Mouse (Mus musculus): ENCODE results near the gene Sh3rf1. TPM values are rescaled to one million over a fixed set of nuclear protein-coding genes. Genes with fewer than 3 reads are reported as not detected.

Gene Sh3rf1
- polyA plus RNA-seq, 1 experiment, result 2.1 TPM

DNA sequence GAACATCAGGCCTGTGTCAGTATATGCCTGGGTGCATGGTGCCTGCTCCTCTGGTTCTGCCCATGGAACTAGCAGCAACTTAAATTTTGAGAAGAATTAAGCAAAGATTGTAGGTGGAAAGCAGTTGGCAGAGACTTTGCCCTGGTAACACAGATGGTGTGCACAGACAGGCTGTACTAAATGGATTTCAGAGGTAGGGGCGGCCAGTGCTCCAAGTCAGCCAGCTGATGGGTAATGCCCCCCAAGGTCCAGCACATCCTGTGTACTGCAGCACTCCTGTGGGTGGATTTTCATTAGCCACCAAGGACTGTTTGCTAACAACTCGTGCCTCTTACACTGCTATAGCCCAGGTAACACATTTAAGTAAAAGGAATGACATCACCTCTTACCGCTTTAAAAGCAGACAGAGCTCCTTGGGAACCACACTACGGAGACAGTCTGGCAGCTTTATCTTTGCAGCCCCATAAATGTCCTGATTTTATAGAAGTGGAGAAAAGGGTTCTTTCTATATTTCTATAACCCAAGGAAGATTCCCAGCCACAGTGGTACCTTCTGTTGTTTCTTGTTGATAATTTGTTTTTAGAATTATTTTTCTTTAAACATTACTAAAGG, 82.9 kb downstream of the Sh3rf1 start:
- H3K4me1 ChIP-seq (ENCODE audit: control insufficient read depth, insufficient read depth, insufficient read length, low read length), result peaks cover 3% of the 10 kb centered on the region; the same call in 1 of the 2 replicates
- H3K27ac ChIP-seq (replicated peaks; ENCODE audit: low read depth, low read length), result no peak overlapping the region
- H3K4me3 ChIP-seq (ENCODE audit: insufficient read depth, low read depth, low read length), result no peak overlapping the region

DNA sequence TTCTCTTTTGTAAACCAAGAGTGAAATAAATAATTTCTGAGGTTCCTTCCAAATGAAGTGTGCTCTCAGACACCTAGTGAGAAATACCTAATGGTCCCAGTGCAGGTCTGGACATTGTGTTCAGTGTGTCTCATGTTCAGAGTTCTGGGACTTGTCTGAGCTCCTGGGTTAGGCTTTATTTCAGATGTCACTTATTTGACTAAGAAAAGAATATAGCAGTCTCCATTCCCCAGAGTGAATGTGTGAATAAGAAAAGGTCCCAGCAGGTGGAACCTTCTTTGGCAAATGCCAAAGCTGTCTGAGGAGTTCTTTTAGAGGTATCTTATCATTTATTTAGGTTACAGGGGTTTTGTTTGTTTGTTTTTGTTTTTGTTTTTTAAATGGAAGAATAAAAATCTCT, 85.2 kb downstream of the Sh3rf1 start:
- Histone ChIP-seq H3K4me1 (ENCODE audit: control insufficient read depth, insufficient read depth, insufficient read length, low read length) (peaks cover 15% of the 10 kb centered on the region), H3K27ac (replicated peaks; ENCODE audit: low read depth, low read length) (no peak overlapping the region), H3K4me3 (ENCODE audit: insufficient read depth, low read depth, low read length) (no peak overlapping the region)

DNA sequence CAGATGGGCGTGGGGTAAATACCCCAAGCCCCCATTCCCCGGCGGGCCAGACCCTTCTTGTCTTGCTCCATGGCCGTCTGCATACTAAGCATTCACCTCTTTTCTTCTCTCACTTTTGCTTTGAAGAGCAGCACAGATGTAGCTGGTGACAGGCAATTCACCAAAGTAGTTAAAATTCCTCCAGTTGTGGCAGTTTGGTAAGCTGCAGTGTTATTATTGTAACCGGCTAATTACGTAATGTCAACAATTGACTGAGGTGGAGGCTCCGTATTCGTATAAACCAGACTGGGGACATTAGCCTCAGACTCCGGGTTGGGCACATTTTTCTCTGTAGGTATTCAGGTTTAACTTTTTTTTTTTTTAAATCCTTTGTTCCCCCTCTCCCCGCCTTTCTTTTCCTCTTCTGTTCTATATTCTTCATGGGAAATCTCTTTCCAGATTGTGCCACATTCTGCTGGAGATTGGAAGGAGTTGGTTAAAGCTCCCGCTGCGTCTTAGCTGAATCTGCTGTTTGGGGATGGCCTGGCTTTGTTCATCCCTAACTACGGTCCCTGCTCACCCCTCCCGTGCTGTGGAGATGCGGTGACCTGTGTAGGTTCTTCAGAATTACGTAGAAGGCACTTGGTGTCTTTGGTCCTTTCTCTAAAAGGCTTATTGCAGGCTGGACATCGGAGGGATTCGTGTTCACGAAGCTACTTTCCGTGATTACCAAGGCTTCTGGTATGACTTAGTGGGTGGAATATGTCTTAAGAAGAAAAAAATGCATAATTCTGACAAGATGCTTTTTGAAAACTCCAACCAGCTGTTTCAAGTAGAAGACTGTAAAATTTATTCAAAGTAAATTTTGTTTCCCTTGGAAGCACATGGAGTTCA, 86.1 kb downstream of the Sh3rf1 start:
- H3K27ac ChIP-seq (replicated peaks; ENCODE audit: low read depth, low read length), result no peak overlapping the region
- no peak overlapping the region for H3K4me3 ChIP-seq (ENCODE audit: insufficient read depth, low read depth, low read length)

DNA sequence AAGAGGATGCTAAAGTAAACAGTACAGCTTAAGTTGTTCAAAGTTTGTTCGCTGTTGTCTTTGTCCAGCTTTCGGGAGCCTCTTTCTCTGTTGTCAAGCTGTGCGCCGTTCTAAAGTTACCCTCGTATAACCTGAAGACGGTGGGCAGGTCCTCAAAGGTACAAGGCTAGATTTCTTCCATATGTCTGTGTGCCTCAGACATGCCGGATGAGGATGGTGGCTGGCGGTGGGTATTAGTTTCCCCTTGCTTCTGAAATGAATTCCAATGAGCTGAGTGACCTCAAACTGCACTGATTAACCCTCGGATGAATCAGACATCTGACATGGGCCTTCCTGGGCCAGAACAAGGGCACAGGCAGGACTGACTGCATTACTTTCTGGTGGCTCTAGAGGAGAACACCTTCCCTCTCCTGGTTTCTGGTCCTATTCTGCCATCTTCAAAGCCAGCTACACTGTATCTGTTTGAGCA, 86.8 kb downstream of the Sh3rf1 start:
- Histone ChIP-seq H3K4me3 (ENCODE audit: insufficient read depth, low read depth, low read length) (no peak overlapping the region), H3K4me1 (ENCODE audit: control insufficient read depth, insufficient read depth, insufficient read length, low read length) (peaks cover 16% of the 10 kb centered on the region), H3K27ac (replicated peaks; ENCODE audit: low read depth, low read length) (no peak overlapping the region)

More for the DNA sequence above, 86.1 kb downstream of the Sh3rf1 start:
- H3K4me1 ChIP-seq (ENCODE audit: control insufficient read depth, insufficient read depth, insufficient read length, low read length), result peaks cover 17% of the 10 kb centered on the region

DNA sequence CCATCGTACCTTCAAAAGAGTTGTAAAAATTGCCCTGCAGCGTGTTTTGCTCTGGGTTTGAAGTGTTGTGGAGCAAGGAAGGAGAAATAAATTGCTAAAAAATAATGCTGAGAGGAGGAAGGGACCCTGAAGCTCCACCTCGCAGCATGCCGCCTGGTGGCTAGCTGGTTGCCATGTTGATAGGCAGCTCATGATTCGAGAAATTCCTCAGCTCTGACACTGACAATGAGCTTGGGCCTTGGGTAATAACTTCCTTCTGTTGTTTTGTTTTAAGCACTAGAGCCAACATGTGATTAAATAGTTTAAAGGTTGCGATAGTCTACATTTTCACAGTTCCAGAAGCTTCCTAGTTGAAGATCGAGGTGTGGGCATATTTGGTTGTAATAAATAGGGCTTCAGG, 89.3 kb downstream of the Sh3rf1 start:
- Histone ChIP-seq H3K27ac (replicated peaks; ENCODE audit: low read depth, low read length) (peak overlapping the region; percentile 96), H3K4me3 (ENCODE audit: insufficient read depth, low read depth, low read length) (no peak overlapping the region), H3K4me1 (ENCODE audit: control insufficient read depth, insufficient read depth, insufficient read length, low read length) (peaks cover 22% of the 10 kb centered on the region)

DNA sequence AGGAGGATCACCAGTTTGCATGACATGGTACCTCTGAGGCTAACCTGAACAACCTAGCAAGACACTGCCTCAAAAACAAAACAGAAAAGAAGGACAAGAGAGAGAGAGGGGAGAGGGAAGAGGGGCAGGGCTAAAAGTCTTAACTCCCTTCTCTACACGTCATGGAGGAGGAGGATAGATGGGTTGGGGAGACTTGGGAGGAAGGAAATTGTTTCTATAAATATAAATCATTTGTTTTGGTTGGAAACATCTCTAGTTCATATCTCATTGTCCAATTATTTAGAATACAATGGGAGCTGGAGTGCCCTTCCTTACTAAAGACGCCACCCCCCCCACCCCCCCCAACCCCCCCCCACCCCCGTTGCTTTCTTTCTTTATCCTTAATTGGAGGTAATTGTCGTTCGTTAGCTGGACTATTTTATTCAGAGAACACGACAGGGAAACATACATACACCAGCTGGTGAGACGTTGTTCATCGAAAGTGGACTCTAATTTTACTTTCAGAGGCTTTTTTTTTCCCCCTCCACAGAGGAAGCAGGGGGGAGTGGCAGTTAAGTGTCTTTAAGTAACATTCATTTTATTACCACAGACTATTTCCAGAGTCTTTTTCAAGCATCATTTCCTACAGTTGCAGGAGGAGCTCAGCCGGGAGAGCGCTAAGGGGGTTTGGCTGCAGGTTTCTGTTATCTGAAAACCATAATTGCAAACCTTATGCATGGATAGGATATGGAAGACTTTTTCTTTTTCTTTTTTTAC, 92.5 kb downstream of the Sh3rf1 start:
- H3K4me1 ChIP-seq (ENCODE audit: control insufficient read depth, insufficient read depth, insufficient read length, low read length), result peaks cover 22% of the 10 kb centered on the region
- H3K27ac ChIP-seq (replicated peaks; ENCODE audit: low read depth, low read length), result peak overlapping the region; percentile 99
- H3K4me3 ChIP-seq (ENCODE audit: insufficient read depth, low read depth, low read length), result peak overlapping the region; percentile 36; the same call in 1 of the 2 replicates

DNA sequence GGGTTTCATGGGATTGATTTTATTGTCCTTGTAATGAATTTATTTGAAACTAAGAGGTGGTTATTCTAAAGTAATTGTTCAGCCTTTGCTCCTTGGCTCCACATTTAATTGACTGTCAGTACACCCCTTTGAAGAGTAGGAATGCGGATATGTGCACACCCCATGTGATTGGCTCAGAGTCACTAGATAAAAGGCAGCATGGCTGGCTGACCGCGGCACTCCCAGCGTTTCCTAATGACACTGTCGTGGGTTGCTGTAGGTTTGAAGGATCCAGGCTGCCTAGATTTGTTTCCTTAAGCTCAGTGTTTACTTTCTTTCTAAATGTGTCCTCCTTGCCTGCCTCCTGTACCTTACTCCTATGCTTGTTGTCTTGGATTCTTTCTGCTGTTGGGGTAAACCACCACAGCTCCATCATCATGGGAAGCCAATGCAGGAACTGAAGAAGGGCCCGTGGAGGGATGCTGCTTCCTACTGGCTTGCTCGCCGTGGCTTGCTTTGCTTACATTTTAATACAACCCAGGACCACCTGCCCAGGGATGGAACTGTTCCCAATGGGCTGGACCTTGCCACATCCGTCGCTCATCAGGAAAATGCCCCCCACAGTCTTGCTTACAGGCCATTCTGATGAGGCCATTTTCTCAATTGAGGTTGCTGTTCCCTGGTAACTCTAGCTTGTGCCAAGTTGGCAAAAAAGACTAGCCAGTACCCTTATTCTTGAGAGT, 93.3 kb downstream of the Sh3rf1 start:
- Histone ChIP-seq H3K4me3 (ENCODE audit: insufficient read depth, low read depth, low read length) (no peak overlapping the region; the same call in 1 of the 2 replicates), H3K27ac (replicated peaks; ENCODE audit: low read depth, low read length) (peak overlapping the region; percentile 95), H3K4me1 (ENCODE audit: control insufficient read depth, insufficient read depth, insufficient read length, low read length) (peaks cover 22% of the 10 kb centered on the region)

DNA sequence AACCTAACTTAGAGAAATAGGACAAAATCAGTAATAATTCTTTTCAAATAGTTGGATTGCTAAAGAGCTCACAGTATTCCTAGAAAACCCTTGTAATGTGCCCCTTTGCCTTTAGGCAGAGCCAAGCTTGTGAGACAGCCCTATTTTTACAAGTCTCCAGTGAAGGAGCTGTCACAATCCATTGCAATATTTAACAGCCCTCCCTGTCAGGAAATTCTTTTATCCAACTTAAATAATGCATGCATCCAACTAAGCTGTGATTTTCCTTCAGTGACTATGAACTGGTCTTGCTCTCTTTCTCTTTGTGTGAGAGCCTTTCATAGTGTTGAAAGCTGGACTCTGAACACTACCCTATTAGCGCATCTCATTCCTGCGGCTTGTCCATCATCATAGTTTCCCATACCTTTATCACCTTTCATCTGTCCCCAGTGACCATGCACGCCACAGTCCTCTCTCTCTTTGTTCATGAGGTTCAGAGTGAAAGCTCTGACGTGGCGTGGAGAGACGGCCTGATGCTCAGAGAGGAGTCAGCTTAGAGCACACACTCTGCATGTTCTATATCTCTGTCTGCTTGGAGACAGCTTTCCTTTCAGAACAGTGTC, 94.0 kb downstream of the Sh3rf1 start:
- Histone ChIP-seq H3K27ac (replicated peaks; ENCODE audit: low read depth, low read length) (peak overlapping the region; percentile 95; the same call in 1 of the 2 replicates), H3K4me1 (ENCODE audit: control insufficient read depth, insufficient read depth, insufficient read length, low read length) (peaks cover 16% of the 10 kb centered on the region), H3K4me3 (ENCODE audit: insufficient read depth, low read depth, low read length) (no peak overlapping the region)

DNA sequence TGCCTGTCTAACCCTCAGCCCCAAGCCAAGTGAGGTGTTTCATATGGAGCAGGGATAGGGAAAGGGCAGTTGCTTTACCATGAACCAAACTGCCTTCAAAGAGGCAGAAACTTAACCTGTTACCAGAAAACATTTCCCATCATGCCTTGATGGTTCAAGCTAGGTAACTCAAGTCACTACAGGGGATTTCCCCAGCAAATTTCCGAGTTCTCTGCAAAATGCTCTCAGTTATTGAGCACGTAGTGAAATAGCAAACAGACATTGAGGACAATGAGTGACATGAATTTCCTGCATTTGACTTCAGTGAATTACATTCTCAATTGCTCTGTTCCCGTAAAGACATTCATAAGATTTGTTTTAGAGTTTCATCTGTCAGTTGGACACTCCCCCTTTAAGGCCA, 97.5 kb downstream of the Sh3rf1 start:
- no peak overlapping the region for H3K27ac ChIP-seq (replicated peaks; ENCODE audit: low read depth, low read length)
- no peak overlapping the region for H3K4me3 ChIP-seq (ENCODE audit: insufficient read depth, low read depth, low read length)
- peaks cover 2% of the 10 kb centered on the region; the same call in 1 of the 2 replicates for H3K4me1 ChIP-seq (ENCODE audit: control insufficient read depth, insufficient read depth, insufficient read length, low read length)

DNA sequence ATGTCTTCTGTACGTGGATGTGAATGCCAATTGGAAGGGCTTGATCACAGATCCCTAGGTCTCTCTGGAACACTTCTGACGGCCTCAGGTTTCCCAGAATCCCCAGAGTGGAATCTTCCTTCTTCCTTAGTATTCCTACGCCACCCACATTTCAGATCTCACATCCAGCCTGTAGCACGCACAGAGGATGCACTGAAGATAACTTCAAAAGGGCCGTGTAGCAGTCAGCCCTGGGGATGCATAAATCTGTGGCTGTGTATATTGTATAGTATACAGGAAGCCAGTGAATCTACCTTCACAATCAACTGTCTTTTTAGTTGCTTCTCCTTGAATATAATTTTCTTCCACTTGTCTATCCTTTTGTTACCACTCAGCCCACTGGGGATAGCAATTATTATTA, 98.1 kb downstream of the Sh3rf1 start:
- no peak overlapping the region for H3K27ac ChIP-seq (replicated peaks; ENCODE audit: low read depth, low read length)
- peaks cover 2% of the 10 kb centered on the region; the same call in 1 of the 2 replicates for H3K4me1 ChIP-seq (ENCODE audit: control insufficient read depth, insufficient read depth, insufficient read length, low read length)
- H3K4me3 ChIP-seq (ENCODE audit: insufficient read depth, low read depth, low read length), result no peak overlapping the region

DNA sequence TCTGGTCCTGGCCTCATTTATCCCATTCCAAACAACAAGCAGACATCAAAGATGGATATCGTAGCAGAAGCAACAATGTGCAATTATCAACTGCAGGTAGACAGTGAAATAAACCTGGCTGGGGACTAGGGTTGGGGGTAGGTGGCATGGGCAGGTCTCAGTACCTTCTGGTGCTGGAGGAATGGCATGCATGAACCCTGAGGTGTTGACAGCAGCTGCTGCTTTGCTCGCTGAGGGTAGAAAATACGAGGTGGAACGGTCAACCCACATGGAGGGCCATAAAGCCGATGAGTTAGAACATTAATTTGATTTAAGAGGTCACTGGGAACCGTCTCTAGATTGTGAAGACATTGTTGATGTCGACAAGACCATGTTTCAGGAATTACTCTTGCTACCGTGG, 98.8 kb downstream of the Sh3rf1 start:
- Histone ChIP-seq H3K27ac (replicated peaks; ENCODE audit: low read depth, low read length) (no peak overlapping the region), H3K4me1 (ENCODE audit: control insufficient read depth, insufficient read depth, insufficient read length, low read length) (no peaks in the 10 kb centered on the region), H3K4me3 (ENCODE audit: insufficient read depth, low read depth, low read length) (no peak overlapping the region)

DNA sequence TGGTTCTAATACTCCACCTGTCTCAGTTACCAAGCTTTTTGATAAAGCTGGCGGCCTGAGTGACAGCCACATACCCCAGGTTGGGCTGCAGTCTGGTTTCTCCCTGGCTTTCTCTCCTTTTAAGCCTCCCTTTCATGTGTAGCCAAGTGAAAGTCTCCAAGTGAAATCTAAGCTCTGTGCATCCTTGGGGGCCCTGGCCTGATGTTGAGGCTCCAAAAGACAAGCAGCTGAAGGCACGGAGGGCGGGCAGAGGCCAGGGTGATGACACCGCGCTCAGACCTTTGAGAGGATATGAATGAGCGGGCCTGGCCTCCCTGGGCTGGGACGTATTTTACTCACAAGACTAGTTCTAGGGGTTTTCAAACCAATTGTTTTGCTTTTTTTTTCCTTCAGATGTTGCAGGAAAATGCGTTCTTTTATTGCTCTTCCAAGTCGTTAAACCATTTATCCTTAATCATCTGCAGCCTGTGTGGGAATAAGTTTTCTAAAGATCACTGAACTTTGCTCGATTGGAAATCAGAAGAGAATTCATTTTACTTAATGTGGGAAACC, 100.8 kb downstream of the Sh3rf1 start:
- H3K27ac ChIP-seq (replicated peaks; ENCODE audit: low read depth, low read length), result no peak overlapping the region
- H3K4me1 ChIP-seq (ENCODE audit: control insufficient read depth, insufficient read depth, insufficient read length, low read length), result no peaks in the 10 kb centered on the region
- H3K4me3 ChIP-seq (ENCODE audit: insufficient read depth, low read depth, low read length), result no peak overlapping the region

DNA sequence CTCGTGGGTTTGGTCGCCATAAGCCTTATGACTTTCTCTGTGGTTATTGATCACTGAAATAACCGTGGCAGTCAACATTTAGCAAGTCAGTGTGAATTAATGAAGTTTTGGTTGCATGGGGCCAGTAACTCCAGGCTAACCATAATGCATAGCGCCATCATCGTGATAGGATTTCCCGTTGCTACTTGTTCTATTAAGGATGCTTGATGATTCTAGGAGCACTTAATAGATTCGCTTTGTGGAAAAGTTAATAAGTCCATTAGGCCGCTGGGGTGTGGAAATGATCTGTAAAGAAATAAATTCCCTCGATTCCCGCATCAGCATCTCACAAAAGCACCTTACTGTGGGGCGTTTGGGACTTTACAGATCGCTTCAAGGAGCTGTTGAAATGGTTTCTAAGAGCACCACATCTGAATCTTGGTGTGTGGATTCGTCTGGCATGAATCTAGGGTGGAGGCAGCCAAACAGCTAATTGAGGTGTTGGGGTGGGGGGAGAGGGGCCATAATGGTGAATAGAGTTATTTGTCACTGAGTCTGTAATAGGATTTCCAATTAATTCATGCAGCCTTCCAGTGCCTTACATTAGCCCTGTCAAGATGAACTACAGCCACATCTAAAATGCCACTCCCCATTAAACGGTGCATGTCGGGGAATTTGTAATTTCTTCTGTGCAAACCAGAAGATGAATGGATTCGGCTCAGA, 101.5 kb downstream of the Sh3rf1 start:
- H3K27ac ChIP-seq (replicated peaks; ENCODE audit: low read depth, low read length), result no peak overlapping the region
- H3K4me1 ChIP-seq (ENCODE audit: control insufficient read depth, insufficient read depth, insufficient read length, low read length), result no peaks in the 10 kb centered on the region
- no peak overlapping the region for H3K4me3 ChIP-seq (ENCODE audit: insufficient read depth, low read depth, low read length)

DNA sequence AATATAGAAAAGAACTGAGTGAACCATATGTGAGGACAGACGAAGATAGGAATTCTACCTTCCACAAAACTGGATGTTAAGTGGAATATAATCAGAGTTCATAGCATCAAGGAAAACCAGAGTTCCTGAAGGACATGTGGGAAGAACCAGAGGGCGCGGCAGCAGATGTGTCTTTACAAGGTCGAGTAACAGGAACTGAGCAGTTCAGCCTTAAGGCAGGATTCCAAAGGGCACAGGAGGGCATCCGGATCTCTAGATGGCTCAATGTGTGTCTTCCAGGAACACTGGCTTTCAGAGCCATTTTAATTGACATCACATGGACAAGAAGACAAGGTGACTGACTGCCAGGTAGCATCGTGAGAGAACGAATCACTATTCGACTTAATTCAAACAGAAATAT, 102.6 kb downstream of the Sh3rf1 start:
- no peaks in the 10 kb centered on the region for H3K4me1 ChIP-seq (ENCODE audit: control insufficient read depth, insufficient read depth, insufficient read length, low read length)
- no peak overlapping the region for H3K27ac ChIP-seq (replicated peaks; ENCODE audit: low read depth, low read length)
- H3K4me3 ChIP-seq (ENCODE audit: insufficient read depth, low read depth, low read length), result no peak overlapping the region
